Mouse (Mus musculus) liver, embryonic 13.5 days (tissue): ENCODE measurements around the gene Pkhd1. TPM values are rescaled to one million over a fixed set of nuclear protein-coding genes. Genes with fewer than 3 reads are reported as not detected.

ENCODE experiments used
- ATAC-seq: fragments of 200-750 bp; cut with Nextera tagmentation; 2 replicates; pipeline ENCODE4 v1.8.0; 2017; ENCODE audit warnings: low read depth, mild to moderate bottlenecking, moderate number of reproducible peaks, moderate library complexity
- DNase-seq: peaks from one replicate; pipeline ENCODE4 v3.0.0; 2022
- H3K27ac ChIP-seq: fragments of 300-500 bp; sonication (generic); 2 replicates; pipeline ENCODE4 v1.5.1; 2015; ENCODE audit warnings: moderate library complexity, mild to moderate bottlenecking, inconsistent platforms
- H3K27me3 ChIP-seq: fragments of 300-500 bp; sonication (generic); 2 replicates; pipeline ENCODE4 v1.6.1; 2015; ENCODE audit warnings: mild to moderate bottlenecking, inconsistent platforms
- H3K36me3 ChIP-seq: fragments of 300-500 bp; sonication (generic); 2 replicates; pipeline ENCODE4 v1.6.1; 2015; ENCODE audit warnings: mild to moderate bottlenecking, inconsistent platforms
- H3K4me1 ChIP-seq: fragments of 300-500 bp; sonication (generic); replicated peaks from 2 replicates; pipeline ENCODE4 v1.6.1; 2015; ENCODE audit warnings: inconsistent platforms
- H3K4me2 ChIP-seq: fragments of 300-500 bp; sonication (generic); 2 replicates; pipeline ENCODE4 v1.6.1; 2015; ENCODE audit warnings: inconsistent platforms, mild to moderate bottlenecking, moderate library complexity
- H3K4me3 ChIP-seq: fragments of 300-500 bp; sonication (generic); replicated peaks from 2 replicates; pipeline ENCODE4 v1.5.1; 2015; ENCODE audit warnings: mild to moderate bottlenecking, inconsistent platforms
- H3K9ac ChIP-seq: fragments of 300-500 bp; sonication (generic); 2 replicates; pipeline ENCODE4 v1.6.1; 2015; ENCODE audit warnings: mild to moderate bottlenecking, inconsistent platforms
- H3K9me3 ChIP-seq: fragments of 300-500 bp; sonication (generic); replicated peaks from 2 replicates; pipeline ENCODE4 v1.6.1; 2016; ENCODE audit warnings: inconsistent platforms
- WGBS: fragments of 180-500 bp; shearing (Covaris S2); methylation state at CpG from one replicate; pipeline ENCODE4 v1.1.7; 2015; ENCODE audit not compliant: insufficient replicate concordance; 5-methylcytosine and 5-hydroxymethylcytosine counted together
- polyA plus RNA-seq: library from polyadenylated mRNA; unstranded; fragments of >200 nt; fragmentation: Nextera tagmentation; extraction: Ambion mirVana; gene quantifications from 2 replicates; pipeline ENCODE4 v1.2.1, GENCODE M21; 2015

The Pkhd1 gene
- polyA plus RNA-seq, 1 experiment from 2014 or later, result 0.10 TPM

GRCm38 (mm10) chr1:20117331-20117730, 500.5 kb downstream of the Pkhd1 start:
- WGBS, result 51% methylated on average over 1 of the region's 1 CpGs
- DNase-seq, result no peak
- H3K36me3 ChIP-seq, result no peaks in the 10 kb centered on the region
- H3K4me3 ChIP-seq, result no peak overlapping the region
- H3K27ac ChIP-seq, result no peak overlapping the region
- H3K9me3 ChIP-seq, result no peaks in the 10 kb centered on the region
- no peak overlapping the region for H3K4me2 ChIP-seq
- no peaks in the 10 kb centered on the region for H3K27me3 ChIP-seq
- no peak for ATAC-seq
- H3K4me1 ChIP-seq, result no peaks in the 10 kb centered on the region
- H3K9ac ChIP-seq, result no peak overlapping the region

- ATAC-seq, result no peak
- Histone ChIP-seq H3K27me3 (no peaks in the 10 kb centered on the region), H3K9me3 (no peaks in the 10 kb centered on the region), H3K9ac (no peak overlapping the region), H3K36me3 (no peaks in the 10 kb centered on the region), H3K4me2 (no peak overlapping the region), H3K4me3 (no peak overlapping the region), H3K4me1 (no peaks in the 10 kb centered on the region), H3K27ac (no peak overlapping the region)
- no peak for DNase-seq
- 68% methylated on average over 3 of the region's 3 CpGs for WGBS
Measured at GRCm38 (mm10) chr1:20069733-20070132, 548.1 kb downstream of the Pkhd1 start.

- no peaks in the 10 kb centered on the region for H3K9me3 ChIP-seq
- no peaks in the 10 kb centered on the region for H3K4me1 ChIP-seq
- no peak overlapping the region for H3K9ac ChIP-seq
- ATAC-seq, result no peak
- no peaks in the 10 kb centered on the region for H3K27me3 ChIP-seq
- H3K4me2 ChIP-seq, result no peak overlapping the region
- DNase-seq, result no peak
- H3K27ac ChIP-seq, result no peak overlapping the region
- WGBS, result 72% methylated on average over 3 of the region's 3 CpGs
- H3K36me3 ChIP-seq, result no peaks in the 10 kb centered on the region
- no peak overlapping the region for H3K4me3 ChIP-seq
Measured at GRCm38 (mm10) chr1:20058245-20058644, 559.6 kb downstream of the Pkhd1 start.

- H3K4me1 ChIP-seq, result no peaks in the 10 kb centered on the region
- no peak overlapping the region for H3K4me2 ChIP-seq
- 65% methylated on average over 3 of the region's 3 CpGs for WGBS
- H3K4me3 ChIP-seq, result no peak overlapping the region
- no peaks in the 10 kb centered on the region for H3K36me3 ChIP-seq
- no peaks in the 10 kb centered on the region for H3K27me3 ChIP-seq
- ATAC-seq, result no peak
- DNase-seq, result no peak
- H3K9ac ChIP-seq, result no peak overlapping the region
- no peak overlapping the region for H3K27ac ChIP-seq
- H3K9me3 ChIP-seq, result no peaks in the 10 kb centered on the region
Measured at GRCm38 (mm10) chr1:20039389-20039788, 578.5 kb downstream of the Pkhd1 start.

- no peak overlapping the region for H3K9ac ChIP-seq
- no peaks in the 10 kb centered on the region for H3K36me3 ChIP-seq
- H3K27ac ChIP-seq, result no peak overlapping the region
- 63% methylated on average over 7 of the region's 7 CpGs for WGBS
- no peaks in the 10 kb centered on the region for H3K27me3 ChIP-seq
- no peak overlapping the region for H3K4me3 ChIP-seq
- DNase-seq, result no peak
- H3K9me3 ChIP-seq, result no peaks in the 10 kb centered on the region
- ATAC-seq, result no peak
- H3K4me1 ChIP-seq, result no peaks in the 10 kb centered on the region
- H3K4me2 ChIP-seq, result no peak overlapping the region
Measured at GRCm38 (mm10) chr1:20035277-20035676, 582.6 kb downstream of the Pkhd1 start.

GRCm38 (mm10) chr1:20018198-20018925, 599.5 kb downstream of the Pkhd1 start:
- H3K36me3 ChIP-seq, result no peaks in the 10 kb centered on the region
- H3K9me3 ChIP-seq, result no peaks in the 10 kb centered on the region
- no peak overlapping the region for H3K27ac ChIP-seq
- H3K4me2 ChIP-seq, result no peak overlapping the region
- DNase-seq, result no peak
- no peak overlapping the region for H3K4me3 ChIP-seq
- no peak for ATAC-seq
- no peak overlapping the region for H3K9ac ChIP-seq
- H3K4me1 ChIP-seq, result no peaks in the 10 kb centered on the region
- H3K27me3 ChIP-seq, result no peaks in the 10 kb centered on the region
- 64% methylated on average over 8 of the region's 8 CpGs for WGBS

- no peaks in the 10 kb centered on the region for H3K4me1 ChIP-seq
- no peak for DNase-seq
- 67% methylated on average over 4 of the region's 4 CpGs for WGBS
Measured at GRCm38 (mm10) chr1:20017619-20018018, 600.2 kb downstream of the Pkhd1 start.

More at GRCm38 (mm10) chr1:20017619-20018018, 600.2 kb downstream of the Pkhd1 start:
- H3K36me3 ChIP-seq, result no peaks in the 10 kb centered on the region
- no peak overlapping the region for H3K27ac ChIP-seq
- no peak overlapping the region for H3K9ac ChIP-seq
- no peaks in the 10 kb centered on the region for H3K9me3 ChIP-seq
- H3K4me2 ChIP-seq, result no peak overlapping the region
- H3K4me3 ChIP-seq, result no peak overlapping the region
- H3K27me3 ChIP-seq, result no peaks in the 10 kb centered on the region
- ATAC-seq, result no peak

Other genes starting within 250 kb of the Pkhd1 start
- not detected in 2 replicates for gene Il17a, start 112.8 kb upstream of the Pkhd1 start, polyA plus RNA-seq
- gene Il17f, start 172.6 kb upstream of the Pkhd1 start, polyA plus RNA-seq, result 0.27 TPM in 1 of 2 replicates, not detected in the other
- gene Mcm3, start 202.2 kb upstream of the Pkhd1 start, polyA plus RNA-seq, result 180 and 199 TPM in 2 replicates